21 mouse cellular contexts compared by ENCODE assay signal in the genomic region with DNA sequence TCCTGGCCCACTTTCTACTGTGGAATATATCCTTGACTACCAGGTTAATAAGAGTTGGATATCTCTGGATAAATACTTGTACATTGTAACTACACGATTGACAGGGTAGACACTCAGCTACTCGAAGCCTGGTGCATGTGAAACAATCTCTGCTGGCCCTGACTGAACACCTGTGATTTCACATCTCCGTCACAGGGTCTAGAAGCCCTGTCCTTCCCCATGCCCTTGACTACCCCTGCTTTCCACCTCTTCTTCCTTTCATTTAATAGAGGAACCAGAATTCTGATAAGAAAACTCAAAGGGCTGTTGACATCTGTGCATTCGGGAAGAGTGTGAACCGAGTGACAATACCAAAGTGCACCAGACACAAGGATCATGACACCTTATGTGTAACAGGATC.
DNase-seq lines count a peak whose midpoint lies in the region; ATAC-seq lines count a peak whose summit lies in the region.
"Had no signal": no experiment of that assay in that cellular context is flagged by ENCODE, and none has a peak within 500 bp of the region (broad histone marks: within the 10 kb centered on the region; RNA-seq: fewer than 3 reads in every experiment).

No protein-coding gene starts in this region.

- H3K9ac ChIP-seq in heart, embryonic 11.5 days (ENCODE audit: low read depth, low read length) = no peak overlapping the region
- no peak overlapping the region for H3K9ac ChIP-seq in heart, embryonic 13.5 days

- 53% methylated on average over 5 of the region's 5 CpGs for WGBS in heart, embryonic 11.5 days (ENCODE audit: insufficient replicate concordance)
- 53% methylated on average over 5 of the region's 5 CpGs for WGBS in heart, embryonic 10.5 days
- 39% methylated on average over 5 of the region's 5 CpGs for WGBS in heart, embryonic 13.5 days

- H3K27me3 ChIP-seq in heart, embryonic 11.5 days (ENCODE audit: control insufficient read depth, insufficient read depth, low read length) = no peaks in the 10 kb centered on the region
- H3K27me3 ChIP-seq in heart, embryonic 10.5 days (ENCODE audit: insufficient read depth, poor library complexity, severe bottlenecking) = no peaks in the 10 kb centered on the region
- no peaks in the 10 kb centered on the region for H3K27me3 ChIP-seq in heart, embryonic 13.5 days (replicated peaks)
- H3K27me3 ChIP-seq: CH12.LX, Patski had no signal

- H3K4me1 ChIP-seq in heart, embryonic 11.5 days (ENCODE audit: control insufficient read depth, insufficient read depth, low read length) = peaks cover 16% of the 10 kb centered on the region
- peaks cover 24% of the 10 kb centered on the region for H3K4me1 ChIP-seq in heart, embryonic 10.5 days
- peaks cover 32% of the 10 kb centered on the region for H3K4me1 ChIP-seq in heart, embryonic 13.5 days

- no peaks in the 10 kb centered on the region for H3K9me3 ChIP-seq in heart, embryonic 11.5 days (replicated peaks; ENCODE audit: control insufficient read depth, low read length)
- no peaks in the 10 kb centered on the region for H3K9me3 ChIP-seq in heart, embryonic 10.5 days
- no peaks in the 10 kb centered on the region for H3K9me3 ChIP-seq in heart, embryonic 13.5 days

- no peak overlapping the region for H3K27ac ChIP-seq in heart, embryonic 11.5 days (ENCODE audit: low read depth, low read length)
- no peak overlapping the region for H3K27ac ChIP-seq in heart, embryonic 10.5 days
- 0 out of 2 replicates have a peak overlapping the region, but pooled peaks have one; percentile 9 for H3K27ac ChIP-seq in heart, embryonic 13.5 days (replicated peaks)

- peak; percentile 62 for DNase-seq in heart, adult 11 months
- peak; percentile 51 for DNase-seq in heart, embryonic 10.5 days (ENCODE audit: low spot score)
- no peak for DNase-seq in heart, postnatal 36 days
- no peak for DNase-seq in heart, adult 18-20 months
- DNase-seq: adrenal gland, adult 2 months; adrenal gland, adult 8-10 months; adrenal gland, postnatal 10 days; adrenal gland, postnatal 14 days; adrenal gland, postnatal 25 days; adrenal gland, postnatal 36 days; B cell, adult 2 months; cerebellum, adult 11 months; cerebellum, adult 11-12 months; cerebellum, adult 18-20 months had no signal

- no peaks in the 10 kb centered on the region for H3K36me3 ChIP-seq in heart, embryonic 11.5 days (ENCODE audit: control insufficient read depth, insufficient read depth, low read length)
- no peaks in the 10 kb centered on the region for H3K36me3 ChIP-seq in heart, embryonic 10.5 days
- H3K36me3 ChIP-seq in heart, embryonic 13.5 days = no peaks in the 10 kb centered on the region
- H3K36me3 ChIP-seq: G1E had no signal

- H3K4me2 ChIP-seq in heart, embryonic 11.5 days = no peak overlapping the region
- no peak overlapping the region for H3K4me2 ChIP-seq in heart, embryonic 13.5 days

- intact Hi-C loops in heart, postnatal 36 days (cut with DNase I) = no loop called here

- no peak for ATAC-seq in heart, embryonic 11.5 days (replicated peaks; ENCODE audit: insufficient number of reproducible peaks, low FRiP score, low TSS enrichment)
- ATAC-seq in heart, embryonic 13.5 days (ENCODE audit: extremely low read depth, insufficient number of reproducible peaks, low FRiP score, low TSS enrichment) = no peak
- ATAC-seq: activated CD4-positive, CD25-positive, alpha-beta regulatory T cell, adult 4 months; CD4-positive, CD25-positive, alpha-beta regulatory T cell, adult 4 months; Patski had no signal

- no peak overlapping the region for H3K4me3 ChIP-seq in heart, embryonic 11.5 days (ENCODE audit: low read depth, low read length)
- no peak overlapping the region for H3K4me3 ChIP-seq in heart, embryonic 10.5 days
- H3K4me3 ChIP-seq in heart, embryonic 13.5 days = no peak overlapping the region

Comparison
In these comparisons a context has a peak if more than half of its experiments do, and no peak if none do; other contexts are left out.
1. DNase-seq: peak in heart, adult 11 months (single experiment) and heart, embryonic 10.5 days (single experiment); none in heart, postnatal 36 days (0 of 2) and heart, adult 18-20 months (0 of 2).